Mouse (Mus musculus) thymus, adult 2 months (tissue): Measurements from ENCODE around the gene Zfp273. TPM values are rescaled to one million over a fixed set of nuclear protein-coding genes. Genes with fewer than 3 reads are reported as not detected.
"Not testable (repeated sequence)": the region's sequence is repeated elsewhere in the genome, so short reads cannot be mapped to it uniquely, and the experiment has no call there.

Experiments used
- DNase-seq: peaks from one replicate; pipeline ENCODE4 v3.0.0; 2021
- H3K27ac ChIP-seq: fragments of 200-500 bp; 2 replicates; pipeline ENCODE4 v1.5.1; 2012; ENCODE audit warnings: low read length, control low read depth; ENCODE audit not compliant: control insufficient read depth, insufficient read depth
- H3K27me3 ChIP-seq: fragments of 200-500 bp; 2 replicates; pipeline ENCODE4 v1.6.1; 2012; ENCODE audit warnings: mild to moderate bottlenecking, low read length, moderate library complexity, mixed read lengths; ENCODE audit not compliant: control insufficient read depth, insufficient read depth
- H3K36me3 ChIP-seq: fragments of 200-500 bp; 2 replicates; pipeline ENCODE4 v1.6.1; 2012; ENCODE audit warnings: mild to moderate bottlenecking, low read length, moderate library complexity; ENCODE audit not compliant: control insufficient read depth, insufficient read depth
- H3K4me1 ChIP-seq: fragments of 200-500 bp; replicated peaks from 2 replicates; pipeline ENCODE4 v1.6.1; 2012; ENCODE audit warnings: low read length; ENCODE audit not compliant: control insufficient read depth, insufficient read depth
- H3K4me3 ChIP-seq: fragments of 200-500 bp; 2 replicates; pipeline ENCODE4 v1.5.1; 2012; ENCODE audit warnings: mild to moderate bottlenecking, low read length, control low read depth, moderate library complexity; ENCODE audit not compliant: control insufficient read depth, insufficient read depth
- CTCF ChIP-seq: fragments of 200-500 bp; IDR thresholded peaks from 2 replicates; pipeline ENCODE4 v1.5.1; 2012; ENCODE audit warnings: mild to moderate bottlenecking, control low read depth, low read length, moderate library complexity, borderline replicate concordance; ENCODE audit not compliant: control insufficient read depth, poor library complexity, insufficient read depth; ENCODE audit errors: extremely low read depth
- POLR2A ChIP-seq: fragments of 200-500 bp; IDR thresholded peaks from 2 replicates; pipeline ENCODE4 v1.6.1; 2012; ENCODE audit warnings: mild to moderate bottlenecking, low read length, control low read depth, moderate library complexity; ENCODE audit not compliant: control insufficient read depth, poor library complexity, insufficient read depth; ENCODE audit errors: extremely low read depth
- WGBS: fragments of 180-500 bp; shearing (Covaris S2); methylation state at CpG from one replicate; pipeline ENCODE4 v1.1.7; 2018; 5-methylcytosine and 5-hydroxymethylcytosine counted together
- polyA plus RNA-seq: library from polyadenylated mRNA; depleted of rRNA; stranded (reverse); fragments of >200 nt; gene quantifications from 2 replicates; pipeline ENCODE4 v1.2.3, GENCODE M21; 2012

The Zfp273 gene
- polyA plus RNA-seq, 1 experiment, result 0.90 TPM

DNA sequence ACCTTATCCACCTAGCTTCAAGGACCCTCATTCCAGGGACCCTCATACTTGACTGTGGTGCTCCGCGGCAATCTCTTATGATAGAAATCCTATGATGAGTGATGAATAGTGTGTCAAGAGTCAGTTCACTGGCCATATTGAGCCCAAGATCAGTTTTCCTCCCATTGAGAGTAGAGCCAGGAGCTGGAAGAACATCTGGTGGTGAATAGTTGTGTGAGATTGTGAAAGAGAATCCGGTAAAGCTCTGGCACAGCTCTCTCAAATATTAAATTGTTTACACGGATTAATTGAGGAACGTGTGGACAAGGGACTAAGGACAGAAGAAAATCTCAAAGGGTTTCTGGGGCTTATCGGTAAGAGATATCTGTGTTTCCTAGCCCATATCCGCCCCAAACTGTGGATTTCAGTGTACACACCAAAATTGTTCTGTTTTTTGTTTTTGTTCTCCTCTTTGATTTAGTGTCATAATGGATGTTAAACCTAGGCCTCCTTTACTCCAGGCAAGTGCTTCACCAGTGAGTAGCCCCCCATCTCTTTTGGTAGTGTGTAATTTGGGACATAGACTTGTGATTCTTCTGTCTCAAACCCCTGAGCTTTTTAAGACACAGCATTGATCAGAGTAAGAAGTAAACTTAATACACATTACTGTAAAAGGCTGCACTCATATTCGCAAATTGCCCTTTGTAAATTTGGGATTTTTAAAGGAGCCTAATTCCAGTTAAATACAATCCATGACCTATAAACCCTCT is 405 bp upstream of the Zfp273 start:
- no peak for DNase-seq
- no peak overlapping the region for H3K4me3 ChIP-seq
- TF ChIP-seq CTCF (no peak), POLR2A (no peak)
- H3K27me3 ChIP-seq, result no peaks in the 10 kb centered on the region
- 0 out of 2 replicates have a peak, but pooled peaks cover 2% of the 10 kb centered on the region for H3K4me1 ChIP-seq
- no peaks in the 10 kb centered on the region for H3K36me3 ChIP-seq
- 83% methylated on average over 8 of the region's 8 CpGs for WGBS
- H3K27ac ChIP-seq, result no peak overlapping the region

GRCm38 (mm10) chr13:67818636-67819035 is 5.1 kb downstream of the Zfp273 start:
- no peaks in the 10 kb centered on the region for H3K27me3 ChIP-seq
- WGBS, result 98% methylated on average over 1 of the region's 1 CpGs
- DNase-seq, result no peak
- H3K4me1 ChIP-seq, result 0 out of 2 replicates have a peak, but pooled peaks cover 2% of the 10 kb centered on the region
- H3K4me3 ChIP-seq, result no peak overlapping the region
- no peaks in the 10 kb centered on the region for H3K36me3 ChIP-seq
- TF ChIP-seq POLR2A (no peak), CTCF (no peak)
- no peak overlapping the region for H3K27ac ChIP-seq

GRCm38 (mm10) chr13:67830911-67831336 is 17.4 kb downstream of the Zfp273 start, which contains the start of gene Gm10037:
Gene Gm10037 (plus strand): TSS chr13:67831106.
- no peaks in the 10 kb centered on the region for H3K36me3 ChIP-seq
- H3K4me1 ChIP-seq, result peaks cover 3% of the 10 kb centered on the region
- 7% methylated on average over 14 of the region's 14 CpGs for WGBS
- peak; percentile 44 for DNase-seq
- TF ChIP-seq CTCF (no peak), POLR2A (no peak)
- H3K27me3 ChIP-seq, result no peaks in the 10 kb centered on the region
- no peak within 1 kb of the TSS for H3K27ac ChIP-seq
- peak within 1 kb of the TSS; percentile 96 for H3K4me3 ChIP-seq

- H3K4me1 ChIP-seq, H3K36me3 ChIP-seq, DNase-seq, H3K27ac ChIP-seq, H3K4me3 ChIP-seq, H3K27me3 ChIP-seq: not testable (repeated sequence)
Measured at GRCm38 (mm10) chr13:67833137-67833536, 19.6 kb downstream of the Zfp273 start.

GRCm38 (mm10) chr13:67843775-67844118 is 30.2 kb downstream of the Zfp273 start:
- DNase-seq, result no peak
- Histone ChIP-seq H3K36me3 (no peaks in the 10 kb centered on the region), H3K27ac (no peak overlapping the region), H3K4me3 (no peak overlapping the region), H3K4me1 (no peaks in the 10 kb centered on the region), H3K27me3 (no peaks in the 10 kb centered on the region)
- 66% methylated on average over 6 of the region's 6 CpGs for WGBS
- TF ChIP-seq POLR2A (no peak), CTCF (no peak)

DNA sequence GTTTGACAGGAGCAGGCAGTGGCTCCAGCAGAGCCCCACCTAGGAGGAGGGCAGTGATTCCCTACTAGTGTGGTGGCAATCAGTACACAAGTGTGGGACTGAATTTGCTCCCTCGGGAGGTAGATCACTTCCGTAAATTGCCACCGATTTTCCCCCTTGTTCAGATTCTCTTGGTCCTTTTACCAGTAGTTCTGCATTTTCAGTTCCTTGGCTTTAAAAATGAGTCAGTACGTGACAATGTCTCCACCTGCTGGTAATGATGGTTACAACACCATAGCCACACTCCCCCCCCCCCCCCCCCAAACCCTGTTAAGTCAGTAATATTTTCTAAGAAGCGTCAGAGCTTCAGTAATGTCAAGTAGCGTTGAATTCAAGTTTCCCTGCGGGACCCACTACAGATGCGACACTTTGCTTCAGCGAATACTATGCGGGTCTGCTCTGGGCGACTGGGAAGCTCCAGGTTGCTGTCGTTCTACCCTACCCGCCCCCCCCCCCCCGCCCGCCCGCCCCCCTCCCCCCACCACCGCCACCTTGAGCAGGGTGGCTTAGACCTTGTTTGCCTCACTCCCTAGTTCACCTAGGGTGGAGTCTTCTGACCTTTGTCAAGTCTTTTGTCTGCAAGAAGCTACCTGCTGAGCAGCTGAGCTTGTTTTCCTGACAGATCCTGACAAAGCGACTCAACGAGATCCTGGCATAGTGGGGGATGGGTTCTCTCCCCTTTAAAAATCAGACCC is 30.7 kb downstream of the Zfp273 start:
- Histone ChIP-seq H3K4me1 (no peaks in the 10 kb centered on the region), H3K36me3 (no peaks in the 10 kb centered on the region), H3K27ac (no peak overlapping the region), H3K4me3 (peak overlapping the region; percentile 21; the same call in 1 of the 2 replicates), H3K27me3 (no peaks in the 10 kb centered on the region)
- peak; percentile 38 for DNase-seq
- TF ChIP-seq POLR2A (no peak), CTCF (no peak)
- 5% methylated on average over 18 of the region's 19 CpGs for WGBS

GRCm38 (mm10) chr13:67844853-67845194 is 31.3 kb downstream of the Zfp273 start:
- no peak for DNase-seq
- Histone ChIP-seq H3K36me3 (no peaks in the 10 kb centered on the region), H3K4me3 (no peak overlapping the region), H3K27ac (no peak overlapping the region), H3K27me3 (no peaks in the 10 kb centered on the region), H3K4me1 (no peaks in the 10 kb centered on the region)
- WGBS, result 58% methylated on average over 8 of the region's 8 CpGs
- TF ChIP-seq POLR2A, result no peak
- TF ChIP-seq CTCF, result no peak
